Mouse (Mus musculus) urinary bladder, postnatal 0 days (tissue): Measurements from ENCODE around the gene Arl13a. TPM values are rescaled to one million over a fixed set of nuclear protein-coding genes. Genes with fewer than 3 reads are reported as not detected.

Experiments
- polyA plus RNA-seq: library from polyadenylated mRNA; unstranded; fragments of >200 nt; fragmentation: Nextera tagmentation; extraction: Ambion mirVana; gene quantifications from 2 replicates; pipeline ENCODE4 v1.2.1, GENCODE M21; 2015

Gene Arl13a
- polyA plus RNA-seq, result not detected in 2 replicates

DNA sequence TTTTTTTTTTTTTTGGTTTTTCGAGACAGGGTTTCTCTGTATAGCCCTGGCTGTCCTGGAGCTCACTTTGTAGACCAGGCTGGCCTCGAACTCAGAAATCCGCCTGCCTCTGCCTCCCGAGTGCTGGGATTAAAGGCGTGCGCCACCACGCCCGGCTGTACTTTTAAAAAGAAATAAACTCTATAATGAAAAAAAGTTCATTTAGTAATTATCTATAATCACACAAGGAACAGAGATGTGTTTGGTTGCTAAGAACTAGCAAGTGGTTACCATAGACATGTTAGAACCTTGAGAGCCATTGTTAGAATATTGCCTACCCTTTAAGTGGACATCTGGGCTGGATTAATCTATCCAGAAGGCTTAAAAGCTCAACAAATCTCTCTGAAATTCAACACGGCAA is at the start of gene Arl13a:
Arl13a (plus strand) TSS at position 301 of the 400 bp plus-strand sequence.

GRCm38 (mm10) chrX:134162043-134162720 is 25.1 kb upstream of the Arl13a start, which contains the start of gene Xkrx:
Gene Xkrx (minus strand): TSS chrX:134162076.

DNA sequence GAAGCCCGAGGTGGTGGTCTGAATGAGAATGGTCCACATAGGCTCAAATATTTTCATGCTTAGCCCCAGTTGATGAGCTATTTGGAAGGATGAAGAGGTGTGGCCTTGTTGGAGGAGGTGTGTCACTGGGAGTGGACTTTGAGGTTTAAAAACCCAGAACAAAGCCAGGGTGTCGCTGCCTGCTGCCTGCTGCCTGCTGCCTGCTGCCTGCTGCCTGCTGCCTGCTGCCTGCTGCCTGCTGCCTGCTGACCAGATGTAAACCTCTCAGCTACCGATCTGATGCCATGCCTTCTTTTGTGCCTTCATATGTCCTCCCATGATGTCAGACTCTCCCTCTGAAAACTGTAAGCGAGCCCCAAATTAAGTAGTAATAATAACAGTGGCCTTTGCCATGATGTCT is 34.6 kb downstream of the Arl13a start, which contains the start of gene Nox1:
Nox1 (minus strand) TSS at position 101 of the 400 bp plus-strand sequence.

Other genes with a start within 250 kb of the Arl13a start
- 2.3 and 2.7 TPM in 2 replicates for gene Sytl4, start 205.7 kb upstream of the Arl13a start, polyA plus RNA-seq
- 11.1 and 13.1 TPM in 2 replicates for gene Cstf2, start 128.3 kb upstream of the Arl13a start, polyA plus RNA-seq
- gene Xkrx, start 25.4 kb upstream of the Arl13a start, polyA plus RNA-seq, result 0.37 and 0.82 TPM in 2 replicates
- 0.19 TPM in 1 of 2 replicates, not detected in the other for gene Nox1, start 34.5 kb downstream of the Arl13a start, polyA plus RNA-seq
- 12.3 and 12.7 TPM in 2 replicates for gene Trmt2b, start 89.5 kb downstream of the Arl13a start, polyA plus RNA-seq
- 0.31 and 0.59 TPM in 2 replicates for gene Tmem35a, start 107.7 kb downstream of the Arl13a start, polyA plus RNA-seq
- 8.9 and 9.5 TPM in 2 replicates for gene Cenpi, start 120.6 kb downstream of the Arl13a start, polyA plus RNA-seq
- 0.11 and 0.17 TPM in 2 replicates for gene Drp2, start 217.1 kb downstream of the Arl13a start, polyA plus RNA-seq